ENCODE assay signal across 10 mouse cellular contexts in the genomic region with DNA sequence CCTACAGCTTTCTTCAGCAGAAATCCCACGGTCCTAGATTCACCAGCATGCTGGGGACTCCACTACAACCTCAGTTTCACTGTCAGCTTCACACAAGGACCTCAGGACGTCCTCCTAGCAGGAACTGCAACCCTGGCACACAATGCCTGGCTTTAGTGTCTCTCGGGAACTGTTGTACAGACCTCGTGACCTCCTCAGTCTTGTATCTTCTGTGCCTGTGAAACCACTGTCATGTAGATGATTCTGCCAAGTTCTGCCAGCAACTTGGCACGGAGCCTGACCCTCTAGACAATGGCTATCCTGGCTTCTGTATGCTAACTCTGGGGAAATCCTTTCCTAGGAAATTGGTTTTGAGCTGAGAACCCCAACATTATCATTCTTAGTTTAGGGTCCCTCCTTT. TPM values are rescaled to one million over a fixed set of nuclear protein-coding genes. Genes with fewer than 3 reads are reported as not detected.
DNase-seq lines count a peak whose midpoint lies in the region; ATAC-seq and TF ChIP-seq lines count a peak whose summit lies in the region.
"Had no signal": no experiment of that assay in that cellular context is flagged by ENCODE, and none has a peak within 500 bp of the region (broad histone marks: within the 10 kb centered on the region; RNA-seq: fewer than 3 reads in every experiment).

No protein-coding gene starts in this region.

- TF ChIP-seq EP300 in liver, postnatal 0 days (IDR thresholded peaks at IDR 0.05; ENCODE audit: low read depth): no peak

- H3K9me3 ChIP-seq in kidney, embryonic 14.5 days (ENCODE audit: control insufficient read depth, low read length): no peaks in the 10 kb centered on the region
- H3K9me3 ChIP-seq in liver, postnatal 0 days (ENCODE audit: low read length): no peaks in the 10 kb centered on the region
- H3K9me3 ChIP-seq: hindbrain, embryonic 15.5 days; liver, embryonic 15.5 days had no signal

- DNase-seq in kidney, adult 18-20 months: peak; percentile 71
- peak; percentile 67 for DNase-seq in adrenal gland, postnatal 14 days
- DNase-seq in heart, adult 8-10 months (ENCODE audit: low spot score): peak; percentile 66
- peak; percentile 51 to 56 for DNase-seq in lung, adult 18-20 months
- no peak for DNase-seq in urinary bladder, adult 18-20 months (ENCODE audit: low spot score in 2 of 2)
- DNase-seq in thymus, postnatal 14 days: no peak
- DNase-seq in liver, postnatal 0 days: no peak

- H3K4me1 ChIP-seq in kidney, embryonic 14.5 days (ENCODE audit: control insufficient read depth, insufficient read depth, low read length): no peaks in the 10 kb centered on the region
- no peaks in the 10 kb centered on the region; the same call in 1 of the 2 replicates for H3K4me1 ChIP-seq in liver, postnatal 0 days (ENCODE audit: insufficient read depth)
- H3K4me1 ChIP-seq: liver, embryonic 15.5 days had no signal

- no peak overlapping the region for H3K4me3 ChIP-seq in kidney, embryonic 14.5 days (ENCODE audit: low read length)
- H3K4me3 ChIP-seq in liver, postnatal 0 days (ENCODE audit: low read depth, low read length): no peak overlapping the region
- H3K4me3 ChIP-seq: hindbrain, embryonic 15.5 days; liver, embryonic 15.5 days had no signal

- H3K4me2 ChIP-seq in kidney, embryonic 14.5 days (replicated peaks; ENCODE audit: low read depth, low read length): no peak overlapping the region
- no peak overlapping the region for H3K4me2 ChIP-seq in liver, postnatal 0 days (ENCODE audit: low read depth, low read length)
- H3K4me2 ChIP-seq: hindbrain, embryonic 15.5 days; liver, embryonic 15.5 days had no signal

- no peak overlapping the region for H3K27ac ChIP-seq in kidney, embryonic 14.5 days (ENCODE audit: low read depth, low read length)
- H3K27ac ChIP-seq in liver, postnatal 0 days (ENCODE audit: low read depth): no peak overlapping the region
- H3K27ac ChIP-seq: hindbrain, embryonic 15.5 days; liver, embryonic 15.5 days had no signal

- WGBS in kidney, embryonic 14.5 days: 78% methylated on average over 5 of the region's 5 CpGs
- WGBS in liver, postnatal 0 days (ENCODE audit: insufficient replicate concordance): 65% methylated on average over 5 of the region's 5 CpGs

- no peaks in the 10 kb centered on the region for H3K27me3 ChIP-seq in kidney, embryonic 14.5 days (ENCODE audit: control insufficient read depth, insufficient read depth, low read length)
- no peaks in the 10 kb centered on the region for H3K27me3 ChIP-seq in liver, postnatal 0 days (ENCODE audit: insufficient read depth, low read length)
- H3K27me3 ChIP-seq: hindbrain, embryonic 15.5 days; liver, embryonic 15.5 days had no signal

- TF ChIP-seq CTCF in liver, postnatal 0 days (IDR thresholded peaks at IDR 0.05; ENCODE audit: low read depth): no peak

- no peak for ATAC-seq in kidney, embryonic 14.5 days (ENCODE audit: low FRiP score, low TSS enrichment)
- ATAC-seq in liver, postnatal 0 days: no peak

- H3K36me3 ChIP-seq in kidney, embryonic 14.5 days (ENCODE audit: control insufficient read depth, insufficient read depth, low read length): no peaks in the 10 kb centered on the region
- H3K36me3 ChIP-seq in liver, postnatal 0 days (replicated peaks; ENCODE audit: insufficient read depth, low read length): no peaks in the 10 kb centered on the region
- H3K36me3 ChIP-seq: hindbrain, embryonic 15.5 days; liver, embryonic 15.5 days had no signal

- no peak overlapping the region for H3K9ac ChIP-seq in kidney, embryonic 14.5 days (ENCODE audit: low read depth, low read length)
- H3K9ac ChIP-seq in liver, postnatal 0 days (replicated peaks): no peak overlapping the region
- H3K9ac ChIP-seq: hindbrain, embryonic 15.5 days; liver, embryonic 15.5 days had no signal

RNA-seq across cellular contexts. Expression of a gene that starts 14.4 kb away (rescaled TPM):
- 2.8 and 5.5 TPM in 2 replicates for polyA plus RNA-seq in kidney, embryonic 14.5 days (2014; fragmentation: Nextera tagmentation; extraction: Ambion mirVana)
- 6.5 and 7.6 TPM in 2 replicates for total RNA-seq in adrenal gland, postnatal 14 days (2021)
- 10 to 100 TPM; 77.3 to 89.7 (median 87.0) TPM for total RNA-seq in heart, adult 8-10 months (2022)
- polyA plus RNA-seq in liver, postnatal 0 days (2015; fragmentation: Nextera tagmentation; extraction: Ambion mirVana): 1.1 TPM in 2 replicates

Comparison
In these comparisons a context has a peak if more than half of its experiments do, and no peak if none do; other contexts are left out.
1. DNase-seq: peak in kidney, adult 18-20 months (single experiment), adrenal gland, postnatal 14 days (single experiment), heart, adult 8-10 months (single experiment) and lung, adult 18-20 months (2 of 2); none in urinary bladder, adult 18-20 months (0 of 2), thymus, postnatal 14 days (single experiment) and liver, postnatal 0 days (single experiment).